Mouse (Mus musculus) olfactory bulb, adult 2 months (tissue): ENCODE measurements around the gene Ctsw. TPM values are rescaled to one million over a fixed set of nuclear protein-coding genes. Genes with fewer than 3 reads are reported as not detected.

Experiments used
- H3K27ac ChIP-seq: fragments of 200-500 bp; 2 replicates; pipeline ENCODE4 v1.5.1; 2012; ENCODE audit warnings: low read depth, low read length; ENCODE audit not compliant: insufficient read depth
- H3K4me1 ChIP-seq: fragments of 200-500 bp; 2 replicates; pipeline ENCODE4 v1.6.1; 2012; ENCODE audit warnings: low read length; ENCODE audit not compliant: control insufficient read depth, insufficient read depth
- H3K4me3 ChIP-seq: fragments of 200-500 bp; 2 replicates; pipeline ENCODE4 v1.5.1; 2012; ENCODE audit warnings: mild to moderate bottlenecking, low read depth, low read length, moderate library complexity; ENCODE audit not compliant: insufficient read depth
- CTCF ChIP-seq: fragments of 200-500 bp; IDR thresholded peaks from 2 replicates; pipeline ENCODE4 v1.5.1; 2012; ENCODE audit warnings: low read depth, mild to moderate bottlenecking, low read length, moderate library complexity; ENCODE audit not compliant: insufficient read depth
- POLR2A ChIP-seq: fragments of 200-500 bp; IDR thresholded peaks from 2 replicates; pipeline ENCODE4 v1.6.1; 2012; ENCODE audit warnings: mild to moderate bottlenecking, low read depth, low read length, moderate library complexity; ENCODE audit not compliant: insufficient read depth
- WGBS: fragments of 180-500 bp; shearing (Covaris S2); methylation state at CpG from one replicate; pipeline ENCODE4 v1.1.7; 2018; 5-methylcytosine and 5-hydroxymethylcytosine counted together
- polyA plus RNA-seq: library from polyadenylated mRNA; stranded (reverse); fragments of >200 nt; gene quantifications from 2 replicates; pipeline ENCODE4 v1.2.4, GENCODE M21; 2012; ENCODE audit warnings: low replicate concordance; ENCODE audit not compliant: missing spikeins, insufficient read depth, insufficient read length

Ctsw gene
- polyA plus RNA-seq, 1 experiment: not detected

- TF ChIP-seq POLR2A (no peak), CTCF (no peak)
- Histone ChIP-seq H3K27ac (no peak overlapping the region), H3K4me1 (peaks cover 19% of the 10 kb centered on the region), H3K4me3 (no peak overlapping the region)
- WGBS: 93% methylated on average over 6 of the region's 6 CpGs
Observed at GRCm38 (mm10) chr19:5420579-5420978, 47.7 kb downstream of the Ctsw start.

GRCm38 (mm10) chr19:5419630-5420029 is 48.7 kb downstream of the Ctsw start:
- TF ChIP-seq POLR2A: no peak
- TF ChIP-seq CTCF: no peak
- Histone ChIP-seq H3K4me1 (peaks cover 19% of the 10 kb centered on the region), H3K27ac (no peak overlapping the region), H3K4me3 (no peak overlapping the region)
- WGBS: 96% methylated on average over 9 of the region's 9 CpGs

GRCm38 (mm10) chr19:5418750-5419466 is 49.4 kb downstream of the Ctsw start:
- no peak overlapping the region for H3K4me3 ChIP-seq
- peaks cover 18% of the 10 kb centered on the region for H3K4me1 ChIP-seq
- WGBS: 93% methylated on average over 8 of the region's 8 CpGs
- H3K27ac ChIP-seq: no peak overlapping the region
- TF ChIP-seq POLR2A: no peak
- no peak for TF ChIP-seq CTCF

Other genes with a start within 250 kb of the Ctsw start
- gene Pacs1, start 195.4 kb downstream of the Ctsw start, polyA plus RNA-seq: not detected in 2 replicates
- not detected in 2 replicates for gene Sf3b2, start 173.1 kb downstream of the Ctsw start, polyA plus RNA-seq
- not detected in 2 replicates for gene Gal3st3, start 170.2 kb downstream of the Ctsw start, polyA plus RNA-seq
- not detected in 2 replicates for gene Catsper1, start 132.8 kb downstream of the Ctsw start, polyA plus RNA-seq
- not detected in 2 replicates for gene Cst6, start 118.9 kb downstream of the Ctsw start, polyA plus RNA-seq
- not detected in 2 replicates for gene Eif1ad, start 101.8 kb downstream of the Ctsw start, polyA plus RNA-seq
- not detected in 2 replicates for gene Banf1, start 101.3 kb downstream of the Ctsw start, polyA plus RNA-seq
- gene Sart1, start 79.8 kb downstream of the Ctsw start, polyA plus RNA-seq: not detected in 2 replicates
- gene Tsga10ip, start 66.0 kb downstream of the Ctsw start, polyA plus RNA-seq: not detected in 2 replicates
- gene Drap1, start 43.5 kb downstream of the Ctsw start, polyA plus RNA-seq: not detected in 2 replicates
- not detected in 2 replicates for gene AI837181, start 43.4 kb downstream of the Ctsw start, polyA plus RNA-seq
- gene Fosl1, start 21.0 kb downstream of the Ctsw start, polyA plus RNA-seq: not detected in 2 replicates
- not detected in 2 replicates for gene Ccdc85b, start 10.6 kb downstream of the Ctsw start, polyA plus RNA-seq
- not detected in 2 replicates for gene Fibp, start 7.9 kb downstream of the Ctsw start, polyA plus RNA-seq
- not detected in 2 replicates for gene Efemp2, start 5.4 kb upstream of the Ctsw start, polyA plus RNA-seq
- not detected in 2 replicates for gene Mus81, start 19.9 kb upstream of the Ctsw start, polyA plus RNA-seq
- gene Cfl1, start 21.9 kb upstream of the Ctsw start, polyA plus RNA-seq: 1,186 and 1,283 TPM in 2 replicates
- not detected in 2 replicates for gene 1700020D05Rik, start 35.3 kb upstream of the Ctsw start, polyA plus RNA-seq
- gene Snx32, start 42.0 kb upstream of the Ctsw start, polyA plus RNA-seq: not detected in 2 replicates
- gene Ovol1, start 92.1 kb upstream of the Ctsw start, polyA plus RNA-seq: not detected in 2 replicates
- gene Ap5b1, start 99.5 kb upstream of the Ctsw start, polyA plus RNA-seq: not detected in 2 replicates
- not detected in 2 replicates for gene Rnaseh2c, start 133.4 kb upstream of the Ctsw start, polyA plus RNA-seq
- not detected in 2 replicates for gene Kat5, start 141.7 kb upstream of the Ctsw start, polyA plus RNA-seq
- not detected in 2 replicates for gene Rela, start 169.0 kb upstream of the Ctsw start, polyA plus RNA-seq
- not detected in 2 replicates for gene Sipa1, start 195.2 kb upstream of the Ctsw start, polyA plus RNA-seq
- gene Map3k11, start 220.2 kb upstream of the Ctsw start, polyA plus RNA-seq: not detected in 2 replicates
- gene Pcnx3, start 220.4 kb upstream of the Ctsw start, polyA plus RNA-seq: not detected in 2 replicates
- gene Kcnk7, start 235.9 kb upstream of the Ctsw start, polyA plus RNA-seq: not detected in 2 replicates